Mouse (Mus musculus): ENCODE data around the gene Gpr39.
"Not testable (repeated sequence)": the region's sequence is repeated elsewhere in the genome, so short reads cannot be mapped to it uniquely, and the experiment has no call there.

The Gpr39 gene

DNA sequence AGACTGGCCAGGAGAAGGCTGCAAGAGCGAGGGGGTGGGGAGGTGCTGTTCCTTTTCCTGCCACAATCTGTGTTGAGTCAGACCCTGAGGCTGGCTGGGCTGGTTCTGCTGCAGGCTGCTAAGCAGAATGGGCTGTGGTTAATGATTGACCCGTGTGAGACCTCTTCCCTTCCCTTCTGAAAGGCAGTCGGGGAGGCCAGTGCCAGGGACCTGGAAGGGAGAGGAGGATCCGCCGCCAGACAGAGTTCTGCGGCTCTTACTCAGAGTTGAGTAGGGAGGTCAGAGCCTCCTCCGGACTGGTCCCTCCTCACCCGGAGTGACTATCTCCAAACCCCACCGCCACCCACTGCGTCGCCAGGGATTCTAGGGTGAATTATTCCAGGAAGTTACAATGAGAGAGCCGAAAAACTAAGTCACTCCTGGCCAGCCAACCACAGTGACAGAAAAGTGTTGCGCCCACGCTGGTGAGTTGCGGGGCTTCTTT, at the start of gene Gpr39:
TSS of gene Gpr39 (plus strand) at position 206 of the 484 bp plus-strand sequence.
- no peak for DNase-seq (ENCODE audit: low spot score in 2 of 2)

DNA sequence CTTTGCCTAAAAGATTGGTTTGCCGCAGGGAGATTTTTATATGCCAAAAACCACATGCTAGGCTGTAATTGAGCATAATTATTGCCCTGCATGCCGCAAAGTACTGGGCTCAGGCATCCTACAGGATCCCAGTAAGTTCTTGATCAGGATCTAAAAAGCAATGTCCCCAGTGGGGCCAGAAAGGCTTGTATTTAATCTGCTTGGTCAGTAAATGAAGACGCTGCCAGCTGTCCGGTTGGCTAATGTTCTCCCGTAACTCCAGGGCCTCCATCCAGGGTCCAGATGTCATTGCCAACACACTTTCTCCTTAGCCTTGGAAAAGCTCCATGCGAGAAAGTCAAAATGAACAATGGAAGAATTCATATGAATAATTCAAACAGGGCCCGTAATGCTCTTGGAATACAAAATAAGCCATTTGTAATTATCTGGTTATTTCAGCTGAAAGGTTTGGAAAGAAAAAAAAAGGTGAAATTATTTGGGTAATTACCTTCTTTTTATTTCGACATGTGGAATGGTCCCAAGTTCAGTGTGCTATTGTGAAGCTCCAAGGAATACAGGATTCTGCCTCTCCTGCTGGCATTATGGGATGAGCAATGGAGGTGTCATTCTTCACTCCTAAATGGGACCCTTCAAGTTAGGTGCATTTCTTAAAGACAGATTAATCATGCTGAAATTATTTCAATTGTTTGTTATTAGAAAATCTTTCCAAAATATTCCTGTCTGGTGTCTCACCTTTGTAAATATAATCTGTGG, 37.1 kb upstream of the Gpr39 start:
- DNase-seq (ENCODE audit: low spot score in 2 of 2): no peak

DNA sequence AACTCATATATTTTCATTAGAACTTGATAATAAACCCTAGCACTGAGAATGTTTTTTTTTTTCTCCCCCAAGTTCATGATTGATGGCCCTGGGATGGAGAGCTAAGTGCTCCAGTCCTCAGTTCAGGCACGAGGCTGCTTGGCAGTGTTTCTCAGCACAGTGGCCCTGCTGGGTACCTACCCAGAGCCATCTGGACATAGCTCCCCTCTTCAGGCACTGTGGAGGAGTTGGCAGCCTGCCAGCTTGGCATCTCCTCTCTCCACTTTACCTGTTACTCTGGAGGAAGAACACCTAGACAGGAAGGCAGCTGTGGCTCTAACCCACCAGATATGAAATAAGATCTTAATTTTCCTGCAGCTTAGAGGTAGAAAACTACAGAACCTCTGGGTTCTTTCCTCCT, 33.2 kb upstream of the Gpr39 start:
- no peak for DNase-seq (ENCODE audit: low spot score in 2 of 2)

DNA sequence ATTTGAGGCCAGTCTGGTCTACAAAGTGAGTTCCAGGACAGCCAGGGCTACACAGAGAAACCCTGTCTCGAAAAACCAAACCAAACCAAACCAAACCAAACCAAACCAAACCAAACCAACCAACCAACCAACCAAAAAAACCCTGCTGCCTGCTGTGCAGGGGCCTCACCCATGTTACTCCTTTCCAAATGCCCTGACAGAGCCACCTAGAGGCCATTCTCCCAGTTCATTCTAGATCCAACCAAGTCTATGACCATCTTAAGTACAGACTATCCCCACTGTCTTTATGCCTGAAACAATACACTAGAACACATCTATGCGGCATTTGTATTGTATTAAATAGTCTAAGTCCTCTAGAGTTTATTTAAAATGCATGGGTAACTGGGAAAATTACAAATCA, 30.0 kb upstream of the Gpr39 start:
- DNase-seq (ENCODE audit: low spot score in 2 of 2): not testable (repeated sequence)

DNA sequence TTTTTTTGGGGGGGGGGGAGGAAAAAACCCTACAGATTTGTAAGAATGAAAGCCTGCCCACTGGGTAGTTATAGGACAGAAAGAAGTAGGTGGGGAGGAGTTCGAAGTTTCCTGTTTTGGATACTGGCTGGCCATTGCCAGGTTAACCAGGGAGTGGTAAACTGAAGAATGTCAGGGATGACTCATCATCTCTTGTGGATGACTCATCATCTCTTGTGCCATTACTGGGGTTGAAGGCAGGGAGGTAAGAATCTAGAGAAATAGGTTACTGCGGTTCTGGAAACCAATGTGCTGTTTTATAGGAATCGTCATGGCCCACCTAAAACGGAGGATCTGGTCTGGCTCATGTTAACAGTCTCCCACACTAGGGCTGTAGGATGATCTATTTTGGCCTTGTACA, 28.8 kb upstream of the Gpr39 start:
- no peak for DNase-seq (ENCODE audit: low spot score in 2 of 2)

DNA sequence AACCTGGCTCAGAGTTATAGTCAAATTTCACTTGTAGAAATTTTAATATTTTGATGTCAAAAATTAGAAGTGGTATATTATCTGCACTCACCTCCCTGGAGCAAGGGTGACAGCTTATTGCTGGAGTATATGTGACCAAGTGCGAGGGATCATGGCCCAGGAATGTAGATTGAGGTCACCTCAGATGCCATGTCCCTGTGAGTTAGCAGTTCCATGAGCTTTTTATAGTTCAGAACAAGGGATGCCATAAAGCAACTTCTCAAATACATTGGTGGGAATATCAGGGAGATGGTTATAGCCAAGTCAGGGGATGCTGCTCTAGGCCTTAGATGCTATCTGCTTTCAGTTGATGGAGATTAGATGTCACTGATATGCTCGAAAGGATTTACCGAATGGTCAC, 27.7 kb upstream of the Gpr39 start:
- no peak for DNase-seq (ENCODE audit: low spot score in 2 of 2)

DNA sequence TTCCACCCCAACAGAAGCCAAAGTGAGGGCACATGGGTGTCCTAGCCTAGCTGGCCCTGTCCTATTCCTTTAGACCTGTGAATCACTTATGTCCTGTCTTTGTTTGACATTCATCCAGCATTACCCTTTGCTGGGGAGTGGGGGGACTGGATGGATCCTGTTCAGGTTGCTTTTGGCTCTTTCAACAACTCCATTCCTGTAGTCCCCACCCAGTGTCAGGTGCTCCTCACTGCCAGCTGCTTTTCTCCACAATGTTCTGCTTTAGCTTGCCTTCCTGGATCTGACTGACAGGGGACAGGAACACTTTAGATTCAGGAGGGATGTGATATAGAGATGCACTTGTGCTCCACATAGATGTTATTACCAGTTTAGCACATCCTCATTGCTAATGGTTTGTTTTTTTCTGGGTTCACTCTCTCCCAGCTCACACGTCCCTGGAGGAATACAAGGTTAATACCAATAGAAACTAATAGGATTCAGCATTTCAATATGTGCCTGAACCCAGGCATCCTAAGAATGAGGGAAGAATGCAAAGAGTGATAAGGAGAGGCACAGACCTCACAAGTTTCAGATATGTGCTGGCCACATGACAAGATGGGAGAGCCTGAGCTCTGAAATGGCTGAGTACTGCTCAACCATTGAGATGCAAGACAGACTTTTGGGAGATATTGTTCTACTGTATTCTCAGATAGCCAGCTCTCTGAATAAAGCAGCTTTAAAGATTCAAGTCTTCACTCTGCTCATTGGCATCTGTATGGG, 23.8 kb upstream of the Gpr39 start:
- no peak for DNase-seq (ENCODE audit: low spot score in 2 of 2)

DNA sequence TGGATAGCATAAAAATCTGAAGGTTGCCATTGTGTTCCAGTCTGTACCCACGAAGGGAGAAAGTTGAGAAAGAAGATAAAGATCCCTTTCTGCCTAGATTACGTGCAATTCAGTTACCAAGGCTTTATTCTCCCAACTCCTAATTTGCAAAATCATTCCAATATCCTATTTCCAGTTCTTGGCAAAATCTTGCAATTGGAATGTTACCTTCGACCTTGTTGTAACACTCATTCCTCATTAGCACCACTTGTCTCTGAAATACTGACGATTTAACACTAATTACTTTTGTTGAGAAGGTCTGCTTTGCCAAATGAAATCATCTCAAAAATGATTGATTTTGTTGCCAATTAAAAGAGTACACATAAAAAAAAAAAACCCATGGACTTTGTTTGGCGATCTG, 19.4 kb upstream of the Gpr39 start:
- DNase-seq (ENCODE audit: low spot score in 2 of 2): no peak

DNA sequence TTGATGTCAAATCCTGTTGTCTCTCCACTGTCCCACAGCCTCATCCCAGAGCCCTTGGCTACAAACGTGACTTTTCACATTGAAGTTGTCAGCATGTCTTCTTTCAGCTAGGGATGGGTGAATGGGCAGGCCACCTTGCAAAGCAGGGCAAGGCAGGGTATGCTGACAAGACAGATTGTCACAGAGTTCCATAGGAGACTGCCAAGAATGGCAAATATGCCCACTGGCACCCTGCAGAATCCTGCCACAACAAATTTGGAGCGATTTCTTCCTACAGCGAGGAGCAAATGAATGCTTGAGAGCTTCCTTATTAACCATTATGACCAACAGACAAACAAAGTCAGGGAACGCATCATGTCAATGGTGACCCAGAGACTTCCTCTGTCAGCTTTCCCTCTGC, 16.6 kb upstream of the Gpr39 start:
- no peak for DNase-seq (ENCODE audit: low spot score in 2 of 2)

DNA sequence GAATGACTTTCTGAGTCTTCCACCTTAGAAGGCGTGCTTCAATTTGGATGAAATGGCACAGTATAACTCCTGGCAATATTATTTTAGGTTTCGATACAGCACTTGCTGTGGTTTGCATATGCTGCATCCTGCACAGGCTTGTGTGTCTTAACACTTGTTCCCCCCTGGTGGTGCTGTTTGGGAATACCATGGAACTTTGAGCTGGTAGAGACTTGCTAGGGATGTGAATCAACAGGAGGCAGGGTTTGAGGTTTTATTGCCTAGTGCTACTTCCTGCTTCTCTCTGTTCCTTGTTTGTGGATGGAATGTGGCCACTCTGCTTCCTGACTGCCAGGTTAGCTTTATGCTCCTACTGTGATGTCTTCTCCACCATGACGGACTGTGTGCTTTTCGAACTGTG, 15.9 kb upstream of the Gpr39 start:
- DNase-seq (ENCODE audit: low spot score in 2 of 2): no peak

DNA sequence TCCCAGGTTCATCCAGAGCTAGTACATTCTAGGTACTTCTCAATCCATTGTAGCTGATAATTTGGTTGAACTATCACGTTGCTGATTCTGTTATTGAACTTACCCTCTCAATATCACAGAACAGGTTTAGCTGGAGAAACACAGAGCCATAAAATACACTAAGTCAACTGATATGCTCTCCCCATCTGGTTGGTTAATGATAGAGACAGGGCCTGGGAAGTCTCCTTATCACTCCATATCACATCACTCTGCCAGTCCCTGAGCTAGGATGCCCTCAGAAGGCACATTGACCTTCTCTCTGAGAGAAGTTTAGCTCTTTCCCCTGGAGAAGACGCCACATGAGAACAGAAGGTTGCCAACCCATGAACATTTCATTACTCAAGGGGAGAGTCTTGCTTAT, 14.7 kb upstream of the Gpr39 start:
- DNase-seq (ENCODE audit: low spot score in 2 of 2): no peak

DNA sequence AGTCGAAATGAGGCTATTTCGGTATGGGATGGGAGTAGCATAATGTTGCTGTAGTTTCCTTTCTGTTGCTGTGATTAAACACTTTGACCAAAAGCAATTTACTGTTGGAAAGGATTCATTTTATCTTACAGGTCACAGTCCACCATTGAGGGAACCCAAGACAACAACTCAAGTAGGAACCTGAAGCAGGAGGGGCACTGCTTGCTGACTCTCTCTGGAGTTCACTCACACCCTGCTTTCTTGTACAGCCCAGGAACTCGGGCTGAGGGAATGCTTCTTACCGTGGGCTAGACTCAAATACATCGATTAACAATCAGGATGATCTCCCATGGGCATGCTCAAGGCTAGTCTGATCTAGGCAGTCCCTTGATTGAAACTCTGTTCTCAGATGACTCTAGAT, 14.1 kb upstream of the Gpr39 start:
- no peak for DNase-seq (ENCODE audit: low spot score in 2 of 2)

DNA sequence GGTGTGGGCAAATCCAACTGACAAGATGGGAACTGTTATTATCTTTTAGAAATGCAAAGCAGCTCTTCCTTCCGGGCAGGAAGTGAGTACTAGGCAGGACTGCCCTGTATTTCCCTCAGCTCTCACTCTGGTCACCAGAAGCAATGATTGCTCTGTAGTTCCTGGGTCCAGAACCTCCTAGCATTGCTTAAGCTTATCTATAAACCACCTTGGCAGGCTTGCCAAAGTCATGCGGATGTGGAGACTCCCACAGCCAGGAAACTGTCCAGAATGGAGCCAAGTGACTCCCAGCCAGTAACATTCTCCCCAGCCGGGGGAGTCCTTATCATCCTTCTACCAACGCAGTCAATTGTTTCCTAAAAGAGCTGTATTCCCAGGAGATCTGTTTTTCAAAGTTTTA, 13.7 kb upstream of the Gpr39 start:
- no peak for DNase-seq (ENCODE audit: low spot score in 2 of 2)

DNA sequence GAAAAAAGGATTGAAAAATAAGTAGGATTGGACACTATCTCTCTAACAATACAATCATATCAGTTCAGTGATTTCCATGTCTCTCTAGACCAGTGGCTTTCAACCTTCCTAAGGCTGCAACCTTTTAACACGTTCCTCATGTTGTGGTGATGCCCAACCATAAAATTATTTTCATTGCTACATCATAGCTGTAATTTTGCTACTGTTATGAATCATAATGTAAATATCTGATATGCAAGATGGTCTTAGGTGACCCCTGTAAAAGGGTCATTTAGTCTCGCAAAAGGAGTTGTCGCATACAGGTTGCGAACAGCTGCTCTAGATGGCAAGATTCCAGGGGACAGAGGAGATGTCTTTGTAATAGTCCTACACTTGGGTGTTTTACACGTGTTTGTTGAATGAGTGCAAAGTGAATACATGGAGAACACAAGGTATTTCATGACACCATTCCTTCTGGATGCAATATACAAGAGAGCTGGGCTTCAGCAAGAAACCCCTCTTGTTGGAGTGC, 11.6 kb upstream of the Gpr39 start:
- DNase-seq (ENCODE audit: low spot score in 2 of 2): no peak

DNA sequence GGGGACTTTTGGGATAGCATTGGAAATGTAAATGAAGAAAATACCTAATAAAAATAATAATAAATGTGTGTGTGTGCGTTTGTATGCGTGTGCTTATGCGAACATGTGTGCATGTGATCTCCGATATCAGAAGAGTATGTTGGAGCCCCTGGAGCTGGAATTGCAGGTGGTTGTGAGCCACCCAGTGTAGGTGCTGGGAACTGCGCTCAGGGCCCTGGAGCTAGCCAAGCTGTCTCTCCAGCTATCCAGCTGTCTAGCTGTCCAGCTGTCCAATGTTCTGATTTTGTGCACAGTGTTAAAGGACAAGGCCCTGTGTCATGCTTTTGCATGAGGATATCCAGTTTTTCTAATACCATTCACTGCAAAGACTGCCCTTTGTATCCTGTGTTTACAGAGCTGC, 7.8 kb upstream of the Gpr39 start:
- DNase-seq (ENCODE audit: low spot score in 2 of 2): no peak

DNA sequence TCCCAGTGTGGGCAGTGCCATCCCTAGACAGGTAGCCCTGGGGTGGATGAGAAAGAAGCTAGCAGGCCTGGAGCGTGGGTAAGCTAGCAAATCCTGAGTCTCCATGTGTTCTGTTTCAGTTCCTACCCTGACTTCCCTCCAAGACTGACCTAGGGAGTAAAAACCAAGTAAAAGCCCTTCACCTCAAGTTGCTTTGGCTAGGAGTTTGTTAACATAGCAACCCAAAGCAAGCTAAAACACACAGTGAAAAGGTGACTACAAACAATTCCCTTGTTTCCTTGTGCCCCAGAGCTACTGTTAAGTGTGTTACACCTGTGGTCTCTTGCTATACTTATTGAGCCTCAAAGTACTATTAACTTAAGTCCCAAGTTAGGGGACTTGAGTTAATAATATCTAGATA, 1.6 kb upstream of the Gpr39 start:
- no peak for DNase-seq (ENCODE audit: low spot score in 2 of 2)

DNA sequence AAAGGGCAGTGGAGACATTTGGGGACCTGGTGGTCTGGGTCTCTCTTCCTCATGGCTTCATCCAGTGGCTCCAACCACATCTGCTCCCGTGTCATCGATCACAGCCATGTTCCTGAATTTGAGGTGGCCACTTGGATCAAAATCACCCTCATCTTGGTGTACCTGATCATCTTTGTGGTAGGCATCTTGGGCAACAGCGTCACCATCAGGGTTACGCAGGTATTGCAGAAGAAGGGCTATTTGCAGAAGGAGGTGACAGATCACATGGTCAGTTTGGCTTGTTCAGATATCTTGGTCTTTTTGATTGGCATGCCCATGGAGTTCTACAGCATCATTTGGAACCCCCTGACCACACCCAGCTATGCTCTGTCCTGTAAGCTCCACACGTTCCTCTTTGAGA, 491 bp downstream of the Gpr39 start:
- no peak for DNase-seq (ENCODE audit: low spot score in 2 of 2)

DNA sequence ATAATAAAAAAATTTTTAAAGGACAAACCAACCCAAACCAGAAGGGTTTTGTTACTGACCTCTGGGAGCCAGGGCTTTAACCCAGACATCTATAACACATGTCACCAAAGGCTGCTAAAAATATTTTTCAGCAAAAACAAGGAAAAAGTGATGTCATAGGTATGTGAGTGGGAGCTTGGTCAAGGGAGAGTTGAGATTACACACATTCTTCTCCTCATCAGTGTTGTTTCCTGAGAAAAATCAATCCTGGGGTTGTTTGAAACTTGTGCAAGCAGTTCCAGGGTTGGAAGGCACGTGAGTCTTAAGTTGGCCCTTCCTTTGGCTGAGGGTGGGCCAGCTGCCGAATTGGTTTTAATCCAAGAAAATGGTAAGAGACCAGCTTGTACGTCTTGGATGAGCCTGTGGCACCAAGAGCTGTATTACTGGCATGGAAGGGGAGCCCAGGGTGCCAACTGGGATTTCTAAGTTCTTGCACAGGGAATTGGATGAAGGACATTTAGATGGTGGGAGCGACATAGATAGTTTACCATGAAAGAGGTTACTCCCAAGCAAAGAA, 2.8 kb downstream of the Gpr39 start:
- DNase-seq (ENCODE audit: low spot score in 2 of 2): no peak

DNA sequence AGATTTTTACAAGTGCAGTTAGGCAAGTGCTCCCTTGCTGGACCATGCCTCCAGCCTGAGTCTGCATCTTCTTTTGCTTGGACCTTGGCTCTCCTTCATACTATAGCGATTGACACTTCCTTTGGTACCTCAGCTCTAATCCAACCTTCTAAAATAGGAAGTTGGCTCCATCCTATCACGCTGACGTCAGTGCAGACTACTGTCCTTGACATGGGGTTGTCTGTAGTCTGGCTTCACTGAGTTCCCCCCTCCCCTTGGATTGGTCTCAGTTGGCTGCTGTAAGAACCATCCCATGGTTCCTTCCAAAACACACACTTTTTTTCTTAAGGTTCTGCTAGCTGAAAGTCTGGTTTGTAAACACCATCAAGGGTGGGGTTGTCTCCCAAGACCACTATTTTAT, 7.6 kb downstream of the Gpr39 start:
- DNase-seq (ENCODE audit: low spot score in 2 of 2): no peak

DNA sequence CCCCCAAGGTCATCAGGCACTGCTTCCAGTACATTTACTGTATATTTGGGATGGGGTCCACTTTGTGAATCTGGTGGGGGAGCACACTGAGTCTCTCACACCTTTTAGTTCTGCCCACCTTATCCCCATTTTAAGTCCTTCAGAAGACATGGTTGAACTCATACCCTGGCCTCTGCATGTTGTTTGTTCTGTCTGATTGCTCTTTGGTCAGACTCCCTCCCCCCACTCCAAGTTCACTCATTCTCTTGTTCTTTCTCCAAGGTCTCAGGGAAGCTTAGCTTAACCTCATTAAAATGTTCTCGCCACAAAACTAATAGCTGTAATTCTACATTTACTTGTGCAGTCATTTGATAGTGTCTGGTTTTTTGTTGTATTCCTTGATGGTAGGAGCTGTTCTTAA, 8.5 kb downstream of the Gpr39 start:
- no peak for DNase-seq (ENCODE audit: low spot score in 2 of 2)

DNA sequence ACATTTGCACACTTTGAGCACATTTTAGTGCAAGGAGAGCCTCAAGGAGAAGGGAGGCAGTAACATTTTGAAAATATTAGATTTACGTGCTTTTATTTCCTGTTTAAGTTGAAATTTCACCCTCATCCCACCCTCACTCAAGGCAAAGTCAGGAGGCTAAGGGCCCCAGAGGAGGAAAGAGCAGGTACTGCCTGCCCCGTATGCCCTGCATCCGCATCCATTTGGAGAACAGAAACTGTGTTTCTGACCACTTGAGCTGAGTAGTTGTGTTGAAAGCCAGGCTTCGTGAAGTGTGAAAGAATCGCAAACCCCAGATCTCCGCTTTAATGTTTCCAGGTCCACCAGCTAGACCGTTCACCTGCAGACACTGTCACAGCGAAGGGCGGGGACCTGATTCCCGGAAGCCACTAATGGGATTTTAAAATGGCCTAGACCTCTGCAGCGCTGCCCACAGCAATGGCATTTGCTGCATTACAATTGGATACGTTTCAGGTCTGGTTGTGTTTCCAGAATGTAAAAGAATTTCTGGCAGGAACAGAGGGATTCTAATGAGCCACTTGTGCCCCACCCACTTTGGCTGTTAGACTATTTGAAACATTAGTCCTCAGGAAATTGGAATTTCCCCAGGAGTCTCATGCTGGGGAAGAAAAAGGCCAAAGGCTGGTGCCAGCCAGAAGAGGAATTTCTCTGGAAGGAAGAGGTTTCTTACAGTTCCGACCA, 11.1 kb downstream of the Gpr39 start:
- DNase-seq (ENCODE audit: low spot score in 2 of 2): no peak

DNA sequence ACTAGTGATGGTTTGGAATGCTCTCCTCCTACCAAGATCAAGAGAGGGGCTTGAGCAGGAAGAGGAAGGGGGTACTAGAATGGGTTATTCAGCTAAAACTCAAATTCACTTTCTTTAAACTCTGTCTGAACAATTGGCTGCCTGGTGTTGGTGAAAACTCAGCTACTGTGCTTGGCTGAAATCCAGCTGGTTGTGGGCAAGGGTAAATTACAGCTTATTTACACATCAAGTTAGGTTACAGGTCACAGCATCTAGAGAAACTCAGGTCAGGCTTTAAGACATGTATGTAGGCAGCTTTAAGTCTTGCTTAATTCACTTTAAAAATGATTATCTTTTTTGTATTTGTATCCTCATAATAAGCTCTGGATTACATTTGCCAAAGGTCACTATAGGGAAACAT, 16.7 kb downstream of the Gpr39 start:
- no peak for DNase-seq (ENCODE audit: low spot score in 2 of 2)
